Mouse (Mus musculus) embryo, embryonic 10 days (tissue): ENCODE data around the gene Mrpl57.

ENCODE experiments used
- DNase-seq: peaks from one replicate; pipeline ENCODE4 v3.0.0-alpha.2; 2015; ENCODE audit warnings: low spot score

Mrpl57 gene

DNA sequence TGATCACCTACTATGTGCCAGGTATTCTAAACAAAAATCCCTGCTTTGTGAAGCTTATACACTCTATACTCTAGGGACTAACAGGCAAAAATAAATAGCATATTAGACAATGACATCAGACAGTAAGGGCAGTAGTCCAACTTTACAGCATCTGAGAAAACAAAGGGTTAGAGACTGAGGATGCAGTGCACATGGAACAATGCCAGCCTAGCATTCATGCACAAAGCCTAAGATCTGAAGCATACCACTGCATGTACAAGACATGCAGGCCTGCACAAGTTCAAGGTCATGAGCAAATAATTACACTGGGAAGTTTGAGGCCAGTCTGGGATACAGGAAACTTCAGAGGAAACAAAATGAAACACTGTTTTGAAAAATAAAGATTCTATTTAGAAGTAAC, 33.5 kb downstream of the Mrpl57 start:
- no peak for DNase-seq

DNA sequence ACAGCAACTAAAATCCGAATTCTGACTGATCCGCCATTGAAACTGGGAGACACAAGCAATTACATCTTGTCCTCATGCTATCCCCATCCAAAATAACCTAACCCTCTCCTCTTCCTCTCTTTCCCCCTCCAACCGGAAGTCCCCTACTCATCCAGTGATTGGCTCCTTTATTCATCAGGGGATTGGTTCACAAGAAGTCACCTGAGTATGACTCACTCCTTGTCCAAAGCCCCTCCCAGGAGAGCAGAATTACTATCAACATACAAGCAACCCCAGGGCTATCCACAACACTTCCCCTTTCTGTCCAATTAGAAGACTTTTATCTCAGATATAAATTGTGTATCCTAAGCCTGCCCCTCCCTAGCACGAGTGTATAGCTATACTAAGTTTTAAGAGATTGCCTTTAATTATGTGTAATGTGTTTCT, 36.0 kb downstream of the Mrpl57 start:
- DNase-seq = no peak

DNA sequence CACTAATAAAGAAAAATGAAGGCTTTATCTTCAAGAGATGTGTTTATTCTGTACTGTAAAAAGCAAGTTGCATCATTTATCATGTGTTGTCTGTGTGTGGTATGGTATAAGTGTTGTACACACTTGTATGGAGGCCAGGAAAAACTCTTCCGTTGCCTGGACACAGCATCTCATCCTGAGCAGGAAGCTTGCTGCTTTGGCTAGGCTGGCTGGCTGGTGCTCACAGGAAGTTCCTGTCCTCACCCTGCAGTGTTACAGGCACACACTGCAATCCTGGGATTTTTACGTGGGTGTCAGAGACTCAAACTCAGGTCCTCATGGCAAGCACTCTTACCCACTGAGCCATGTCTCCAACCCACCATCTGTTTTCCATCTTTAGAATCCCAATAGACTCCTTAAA, 37.1 kb downstream of the Mrpl57 start:
- DNase-seq = no peak

DNA sequence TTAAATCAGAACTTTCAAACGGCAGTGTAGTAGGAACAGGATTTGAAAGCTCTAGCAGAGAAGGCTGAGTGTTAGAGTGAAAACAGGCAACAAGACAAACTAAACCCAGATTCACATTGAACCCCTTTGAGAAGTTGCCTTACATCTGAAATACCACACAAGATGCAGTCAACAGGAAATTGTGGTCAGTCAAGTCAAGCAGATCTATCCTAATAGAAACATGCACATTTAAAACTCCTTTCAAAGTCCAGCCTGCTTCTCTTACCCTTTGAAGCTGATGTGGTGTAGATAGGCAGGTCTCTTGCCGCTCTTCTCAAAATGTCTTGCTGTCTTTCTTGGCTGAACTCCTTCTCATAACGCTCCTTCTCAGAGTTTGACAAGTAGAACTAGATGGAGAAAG, 39.2 kb downstream of the Mrpl57 start:
- no peak for DNase-seq

DNA sequence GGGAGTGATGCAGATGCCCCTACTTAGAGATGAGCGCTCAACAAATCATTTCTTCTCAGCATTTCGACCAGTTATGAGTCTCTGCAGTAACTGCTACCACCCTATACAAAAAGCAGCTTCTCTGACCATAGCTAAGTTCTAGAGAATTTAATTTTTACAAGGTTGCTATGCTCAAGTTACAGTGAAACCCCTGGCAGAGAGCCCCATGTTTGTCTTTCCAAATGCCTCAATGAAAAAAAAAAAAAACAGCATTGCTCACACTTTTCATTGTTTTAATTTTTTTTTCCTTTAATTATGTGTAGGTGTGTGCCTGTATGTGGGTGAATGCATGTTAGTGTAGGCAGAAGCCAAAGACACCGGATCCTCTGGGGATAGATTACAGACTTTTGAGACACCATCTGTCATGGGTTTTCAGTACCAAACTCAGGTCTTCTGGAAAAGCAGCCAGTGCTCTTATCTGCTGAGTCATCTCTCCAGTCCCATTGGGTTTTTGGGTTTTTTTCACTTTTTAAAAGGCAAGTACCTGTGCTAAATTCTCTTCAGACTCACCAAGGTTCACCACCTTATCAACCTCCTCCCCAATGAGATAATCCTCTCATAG, 40.7 kb downstream of the Mrpl57 start:
- DNase-seq = no peak

DNA sequence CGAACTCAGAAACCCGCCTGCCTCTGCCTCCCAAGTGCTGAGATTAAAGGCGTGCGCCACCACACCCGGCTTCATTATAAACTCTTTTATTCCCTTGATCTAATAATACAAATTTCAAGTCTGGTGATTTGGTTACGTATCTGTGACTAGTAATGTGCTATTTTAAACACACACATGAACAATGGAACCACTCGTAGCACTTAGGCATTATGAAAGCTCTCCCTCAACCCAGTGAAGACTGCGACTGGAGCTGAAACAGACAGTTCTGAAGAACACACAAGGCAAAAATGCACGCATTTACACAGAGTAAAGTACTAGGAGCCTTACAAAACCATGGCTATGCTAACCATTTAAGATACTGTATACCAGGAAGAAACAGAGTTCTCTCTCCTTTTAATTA, 51.9 kb downstream of the Mrpl57 start:
- no peak for DNase-seq
